Mouse (Mus musculus) left cerebral cortex, adult 9 months (tissue): Measurements from ENCODE around the gene Dnm1.
A peak's percentile ranks its signal among the peaks of the same experiment; 100 is the strongest.

Source experiments
- DNase-seq, 2 experiments: peaks; one replicate each; pipeline ENCODE4 v3.0.0; 2022; ENCODE audit warnings: low spot score in 2 of 2

Gene Dnm1

DNA sequence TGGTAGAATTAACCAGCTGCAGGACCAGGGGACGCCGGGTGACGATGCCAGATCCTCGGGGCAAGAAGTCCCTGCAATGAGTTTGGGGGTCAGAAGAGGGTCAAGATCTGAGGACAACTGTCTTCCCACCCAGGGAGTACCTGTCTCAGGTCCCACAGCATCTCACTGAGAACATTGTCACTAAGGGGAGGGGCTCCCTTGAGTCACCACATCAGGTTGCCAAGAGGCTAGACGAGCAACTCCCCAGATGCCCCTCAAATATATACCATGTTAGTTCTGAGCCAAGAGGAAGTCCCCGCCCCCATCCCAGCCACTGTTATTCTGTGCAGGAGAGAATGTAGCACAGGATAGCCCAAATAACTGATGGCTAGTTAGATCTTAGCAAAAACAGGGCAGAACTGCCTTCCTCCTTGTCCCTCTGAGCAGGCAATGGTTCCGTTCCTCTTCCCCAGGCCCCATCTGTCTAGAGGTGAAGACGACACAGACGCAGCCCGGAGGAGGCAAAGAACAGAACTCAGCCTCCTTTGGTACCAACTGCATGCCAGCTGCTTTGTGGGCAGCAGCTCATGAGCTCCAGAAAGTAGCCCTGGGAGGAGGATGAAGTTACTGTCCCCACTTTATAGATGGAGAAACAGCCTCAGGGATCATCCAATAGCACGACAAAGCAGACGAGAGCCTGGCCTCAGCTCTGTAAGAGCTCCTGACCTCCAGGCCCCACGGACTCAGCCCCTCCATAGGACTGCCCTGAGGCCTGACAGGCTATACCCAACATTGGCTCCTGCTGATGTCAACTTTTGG is 12.1 kb downstream of the Dnm1 start:
- DNase-seq = peak in 1 of 2 experiments; percentile 77

DNA sequence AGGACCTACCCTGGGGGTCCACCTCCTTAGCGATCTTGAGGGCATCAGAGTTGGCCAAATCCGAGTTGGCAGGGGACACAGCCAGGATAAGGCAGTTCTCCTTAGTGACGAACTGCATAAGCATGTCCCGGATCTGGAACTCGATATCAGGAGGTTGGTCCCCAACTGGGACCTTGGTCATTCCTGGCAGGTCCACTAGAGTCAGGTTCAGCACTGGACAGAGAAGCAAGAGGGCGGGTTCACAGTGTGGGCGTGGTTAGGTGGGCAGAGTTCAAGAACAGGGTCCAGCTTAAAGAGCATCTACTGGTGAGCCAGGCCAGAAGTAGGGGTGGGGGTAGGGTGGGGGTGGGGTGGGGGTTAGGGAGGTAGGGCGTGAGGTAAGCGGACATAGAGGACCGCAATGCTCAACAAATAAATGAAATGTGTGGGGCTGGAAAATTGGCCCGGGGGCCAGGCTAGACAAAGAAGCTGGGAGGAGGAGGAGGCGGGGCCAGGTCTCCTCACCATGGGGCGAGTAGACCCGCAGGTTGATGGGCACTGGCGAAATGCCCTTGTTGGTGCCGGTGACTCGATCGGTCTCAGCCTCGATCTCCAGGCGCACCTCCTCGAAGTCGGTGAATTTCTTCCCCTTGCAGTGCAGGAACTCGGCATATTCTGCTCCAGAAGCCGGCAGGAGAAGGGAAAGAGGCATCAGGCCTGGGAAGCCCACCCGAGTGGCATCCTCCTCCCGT is 13.1 kb downstream of the Dnm1 start:
- DNase-seq = no peak

GRCm38 (mm10) chr2:32335888-32336287 is 17.2 kb downstream of the Dnm1 start:
- no peak for DNase-seq

GRCm38 (mm10) chr2:32332159-32332558 is 21.0 kb downstream of the Dnm1 start:
- no peak for DNase-seq

DNA sequence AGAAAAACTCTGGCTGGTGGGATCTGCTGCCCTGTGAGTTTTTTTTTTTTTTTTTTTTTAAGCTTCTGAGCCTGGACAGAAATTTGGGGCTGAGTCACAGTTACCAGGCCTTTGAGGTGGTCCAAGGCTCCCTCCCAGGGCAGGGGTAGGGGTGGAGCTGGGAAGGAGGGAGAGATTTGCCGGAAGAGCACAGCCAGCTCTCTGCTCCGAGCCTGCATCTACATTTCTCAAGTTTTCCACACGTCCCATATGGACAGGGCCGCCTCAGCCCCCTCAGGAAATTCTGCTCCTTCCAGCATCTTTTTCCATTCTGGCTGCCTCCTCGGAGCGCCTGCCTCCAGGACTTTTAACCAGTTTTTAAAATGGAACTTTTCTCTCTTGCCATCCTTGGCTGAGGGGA is 23.6 kb downstream of the Dnm1 start:
- no peak for DNase-seq

DNA sequence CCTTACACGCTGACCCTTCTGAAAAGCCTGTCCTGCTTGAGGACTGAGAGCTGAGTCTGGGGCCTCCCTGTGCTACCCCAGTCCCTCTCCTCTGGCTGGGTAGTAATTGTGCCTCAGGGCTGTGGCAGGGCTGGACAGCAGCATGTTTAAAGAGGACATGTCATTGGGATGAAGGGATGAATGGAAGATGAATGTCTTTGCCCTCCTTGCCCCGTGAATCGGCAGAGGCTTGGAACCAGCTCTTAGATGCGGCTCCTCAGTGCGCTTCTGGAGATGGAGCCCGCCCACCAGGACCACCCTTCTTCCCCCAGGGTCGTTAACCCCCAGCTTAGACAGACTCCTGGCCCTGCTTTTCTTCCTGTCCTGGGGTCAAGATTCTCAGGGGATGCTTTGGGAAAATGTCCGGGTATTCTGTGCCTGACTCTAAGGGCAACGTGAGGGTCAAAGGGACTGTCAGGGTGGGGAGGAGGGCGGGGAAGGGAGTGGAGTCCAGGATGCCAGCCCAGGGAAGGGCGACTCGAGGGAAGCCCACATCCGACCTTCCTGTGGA is 24.2 kb downstream of the Dnm1 start:
- no peak for DNase-seq

GRCm38 (mm10) chr2:32327200-32327599 is 25.9 kb downstream of the Dnm1 start:
- no peak for DNase-seq

GRCm38 (mm10) chr2:32325342-32325741 is 27.8 kb downstream of the Dnm1 start:
- no peak for DNase-seq

GRCm38 (mm10) chr2:32324322-32324721 is 28.8 kb downstream of the Dnm1 start:
- DNase-seq = no peak

DNA sequence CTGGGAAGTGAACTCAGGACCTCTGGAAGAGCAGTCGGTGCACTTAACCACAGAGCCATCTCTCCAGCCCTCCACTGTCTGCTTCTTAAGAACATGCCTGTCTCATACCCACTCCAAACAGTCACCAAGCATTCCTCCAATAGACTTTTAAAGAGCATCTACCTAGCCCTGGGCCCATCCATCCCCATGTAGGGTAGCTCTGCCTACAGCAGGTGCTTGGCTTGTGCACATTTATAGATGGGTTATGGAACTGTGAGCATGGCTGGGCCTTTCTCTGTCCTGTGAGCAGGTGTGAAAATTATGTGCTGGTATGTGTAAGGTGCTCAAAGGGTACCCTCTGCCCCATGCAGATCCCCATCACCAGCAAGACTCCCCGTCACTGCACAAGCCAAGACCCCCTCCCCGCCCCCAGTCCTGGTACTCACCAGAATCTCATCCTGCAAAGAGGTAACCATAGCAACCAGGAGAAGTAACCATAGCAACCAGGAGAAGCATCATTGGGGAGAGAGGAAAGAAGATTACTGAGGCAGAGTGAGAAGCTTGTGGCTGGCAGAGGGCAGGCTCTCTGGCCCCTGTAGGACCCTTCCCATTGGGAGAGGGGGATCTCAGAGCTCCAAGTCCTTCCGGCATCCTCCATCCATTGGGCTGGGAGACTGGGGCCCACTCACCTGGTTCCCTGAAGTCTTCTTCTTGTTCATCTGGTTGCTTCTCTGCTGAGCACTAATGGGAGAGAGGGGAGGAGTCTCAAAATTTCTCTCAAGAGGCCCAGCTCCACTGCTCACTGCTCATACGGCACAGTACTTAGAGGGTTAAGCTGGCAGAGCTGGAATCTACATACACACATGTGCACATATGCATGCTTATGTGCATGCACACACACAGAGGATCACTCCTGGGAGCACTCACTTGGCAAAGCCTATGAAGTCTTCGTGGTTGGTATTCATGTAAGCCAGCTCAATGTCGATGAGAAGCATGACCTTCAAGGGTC is 30.1 kb downstream of the Dnm1 start:
- no peak for DNase-seq

- DNase-seq = no peak
These were observed 31.4 kb downstream of the Dnm1 start for GRCm38 (mm10) chr2:32321591-32322298.

GRCm38 (mm10) chr2:32320721-32321120 is 32.4 kb downstream of the Dnm1 start:
- DNase-seq = no peak

GRCm38 (mm10) chr2:32319586-32320580 is 33.3 kb downstream of the Dnm1 start:
- DNase-seq = no peak

GRCm38 (mm10) chr2:32318709-32319585 is 34.2 kb downstream of the Dnm1 start:
- DNase-seq = no peak

- DNase-seq = no peak
These were observed 35.2 kb downstream of the Dnm1 start for GRCm38 (mm10) chr2:32317791-32318417.

DNA sequence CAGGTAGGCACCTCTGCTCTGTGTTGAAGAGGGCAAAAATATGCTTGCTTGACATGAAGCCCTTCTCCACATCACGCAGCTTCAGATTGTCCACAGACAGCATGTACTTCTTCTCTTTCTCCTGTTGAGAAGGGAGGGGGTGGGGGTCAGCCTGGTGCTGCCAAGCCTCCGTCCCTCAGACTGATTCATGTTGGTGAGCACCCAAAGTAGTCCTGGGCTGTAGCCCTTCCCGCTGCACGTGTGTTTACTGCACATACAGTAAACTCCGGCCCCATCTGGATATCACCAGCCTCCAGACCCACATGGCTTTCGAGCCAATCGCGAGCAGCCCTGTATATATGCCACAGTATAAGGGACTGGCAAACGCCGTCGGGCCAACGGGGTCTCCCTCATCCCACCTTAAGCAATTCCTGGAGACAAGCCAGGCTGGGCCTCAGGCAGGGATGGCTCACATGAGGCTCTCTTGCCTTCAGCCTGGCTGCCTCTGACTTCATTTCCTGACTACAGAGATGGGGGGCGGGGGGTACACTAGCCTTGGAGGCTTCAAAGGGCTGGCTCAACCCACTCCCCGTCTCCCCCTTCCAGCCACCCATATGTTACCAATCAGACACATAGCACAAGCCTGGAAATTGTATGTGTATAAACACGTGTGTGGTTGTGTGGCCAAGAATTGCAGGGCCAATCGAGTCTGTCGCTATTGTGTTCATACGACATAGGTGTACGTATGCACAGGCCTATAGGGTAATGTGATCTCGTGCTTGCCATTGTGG is 36.1 kb downstream of the Dnm1 start:
- no peak for DNase-seq

GRCm38 (mm10) chr2:32315751-32316150 is 37.4 kb downstream of the Dnm1 start:
- no peak for DNase-seq

GRCm38 (mm10) chr2:32314831-32315230 is 38.3 kb downstream of the Dnm1 start:
- no peak for DNase-seq
